Mouse (Mus musculus): Measurements from ENCODE around the gene Unc79.

- TF ChIP-seq CTCF (IDR thresholded peaks at IDR 0.05; ENCODE audit: low read depth) (no peak), EP300 (IDR thresholded peaks at IDR 0.05; ENCODE audit: low read depth) (no peak)
Observed at GRCm38 (mm10) chr12:103059321-103060053, 110.8 kb downstream of the Unc79 start.
